Mouse (Mus musculus): Measurements from ENCODE around the gene Slc35f1.

The Slc35f1 gene

GRCm38 (mm10) chr10:52979251-52979650, 288.9 kb downstream of the Slc35f1 start:
- 60% methylated on average over 1 of the region's 1 CpGs for WGBS

- WGBS: 28% methylated on average over 1 of the region's 1 CpGs
These were observed 292.5 kb downstream of the Slc35f1 start for GRCm38 (mm10) chr10:52982836-52983235.

GRCm38 (mm10) chr10:52992246-52992645, 301.9 kb downstream of the Slc35f1 start:
- WGBS: 47% methylated on average over 2 of the region's 2 CpGs

DNA sequence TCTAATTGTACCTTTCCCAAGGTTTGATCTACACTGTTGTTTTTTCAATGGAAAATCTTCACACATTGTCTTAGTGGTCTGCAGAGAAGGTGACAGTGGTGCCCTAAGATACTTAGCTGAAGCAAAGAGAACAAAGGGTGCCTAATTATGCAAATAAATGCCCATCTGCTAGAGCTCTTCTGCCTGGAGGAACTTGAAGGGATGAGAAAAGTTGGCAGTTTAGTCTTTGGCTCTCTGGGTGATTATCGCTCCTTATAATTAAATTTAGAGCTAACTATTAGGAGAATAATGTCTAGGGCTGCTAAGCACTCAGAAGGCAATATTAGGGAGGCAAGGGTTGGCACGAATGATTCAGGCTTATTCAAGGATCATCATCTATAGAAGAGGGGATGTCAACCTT, 306.6 kb downstream of the Slc35f1 start:
- 63% methylated on average over 2 of the region's 2 CpGs for WGBS

GRCm38 (mm10) chr10:53001136-53001535, 310.8 kb downstream of the Slc35f1 start:
- WGBS: 76% methylated on average over 7 of the region's 7 CpGs

DNA sequence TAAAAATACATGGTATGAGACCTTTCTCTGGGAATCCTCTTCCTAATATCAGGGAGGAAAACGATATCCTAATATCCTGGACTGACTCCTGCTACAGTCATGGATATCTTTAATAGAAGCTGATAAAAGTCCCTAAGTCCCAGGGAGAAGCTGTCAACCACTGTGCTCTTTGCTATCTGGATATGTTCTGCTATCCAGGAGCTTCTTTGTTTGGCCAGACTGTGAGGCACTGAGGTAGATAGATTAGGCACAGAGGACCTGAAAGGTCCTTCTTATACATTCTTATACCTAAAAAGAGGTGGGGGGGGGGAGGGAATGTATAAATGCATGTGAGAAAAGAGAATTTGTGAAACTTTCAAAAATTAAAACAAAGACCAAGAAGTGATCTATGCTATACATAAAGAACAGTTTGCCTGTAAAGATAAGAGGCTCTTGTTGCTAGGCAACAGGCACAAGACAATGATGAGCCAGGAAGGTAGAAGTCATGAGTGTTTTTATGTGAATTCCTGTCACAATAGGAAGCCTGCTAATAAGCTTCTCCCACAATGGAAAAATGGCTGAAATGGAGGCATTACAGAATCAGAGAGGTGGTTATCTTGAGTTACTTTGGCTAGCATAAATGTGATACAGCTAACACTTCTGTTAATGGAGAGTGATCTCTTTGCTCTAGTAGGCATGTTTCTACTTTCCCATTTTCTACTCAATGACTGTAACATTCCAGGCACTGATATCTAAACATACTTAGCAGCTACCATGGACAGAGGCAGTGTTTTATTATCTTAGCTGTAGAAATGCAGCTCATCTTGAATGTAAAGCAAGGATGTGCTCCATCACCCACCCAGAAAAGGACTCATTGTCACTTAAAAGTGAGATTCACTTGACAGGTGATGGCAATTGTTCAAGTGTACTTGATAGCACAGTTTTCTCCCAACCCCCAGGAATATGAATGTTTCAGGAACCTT, 316.2 kb downstream of the Slc35f1 start:
- WGBS: 93% methylated on average over 1 of the region's 1 CpGs

- 72% methylated on average over 5 of the region's 5 CpGs for WGBS
These were observed 323.5 kb downstream of the Slc35f1 start for GRCm38 (mm10) chr10:53013878-53014277.

GRCm38 (mm10) chr10:53028454-53028853, 338.1 kb downstream of the Slc35f1 start:
- WGBS: 57% methylated on average over 4 of the region's 4 CpGs

DNA sequence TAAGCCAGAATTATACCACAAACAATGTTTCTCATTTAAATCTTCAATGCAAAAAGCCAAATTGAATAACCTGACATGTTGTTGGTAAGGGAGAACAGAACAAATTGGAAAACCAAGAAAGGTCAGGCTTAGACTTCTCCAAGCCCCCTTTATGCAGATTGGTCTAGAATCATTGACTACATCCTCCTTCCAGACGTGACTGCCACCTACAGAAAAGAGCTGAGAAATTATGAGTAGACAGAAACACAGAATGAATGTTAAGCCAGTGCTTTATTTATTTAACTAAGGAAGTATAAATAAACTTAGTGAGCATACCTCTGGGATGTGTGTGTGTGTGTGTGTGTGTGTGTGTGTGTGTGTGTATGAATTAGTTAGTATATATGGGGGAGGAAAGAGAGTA, 344.9 kb downstream of the Slc35f1 start:
- 18% methylated on average over 1 of the region's 1 CpGs for WGBS

- 52% methylated on average over 2 of the region's 2 CpGs for WGBS
These were observed 370.4 kb downstream of the Slc35f1 start for GRCm38 (mm10) chr10:53060745-53061144.

DNA sequence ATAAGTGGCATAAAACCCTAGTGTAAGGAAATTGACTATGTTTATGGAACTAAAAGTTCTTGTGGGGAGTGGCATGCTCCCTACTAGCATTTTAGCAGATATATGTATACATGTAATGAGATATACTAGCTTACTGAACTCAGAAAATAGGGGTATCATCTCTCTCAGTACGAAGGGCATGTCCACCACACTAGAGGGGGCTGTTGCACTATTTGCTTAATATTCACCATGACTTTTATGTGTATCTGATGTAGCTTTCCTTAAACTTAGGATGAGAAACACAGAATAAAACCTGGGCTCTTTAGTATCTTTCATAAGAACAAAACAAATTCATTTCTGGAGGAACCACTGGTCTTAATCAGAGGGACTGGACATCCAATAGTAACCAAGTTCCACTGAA, 397.5 kb downstream of the Slc35f1 start:
- WGBS: 83% methylated on average over 1 of the region's 1 CpGs

GRCm38 (mm10) chr10:53091525-53091924, 401.2 kb downstream of the Slc35f1 start:
- WGBS: 92% methylated on average over 4 of the region's 4 CpGs

- 80% methylated on average over 3 of the region's 3 CpGs for WGBS
These were observed 406.1 kb downstream of the Slc35f1 start for GRCm38 (mm10) chr10:53096446-53096845.

DNA sequence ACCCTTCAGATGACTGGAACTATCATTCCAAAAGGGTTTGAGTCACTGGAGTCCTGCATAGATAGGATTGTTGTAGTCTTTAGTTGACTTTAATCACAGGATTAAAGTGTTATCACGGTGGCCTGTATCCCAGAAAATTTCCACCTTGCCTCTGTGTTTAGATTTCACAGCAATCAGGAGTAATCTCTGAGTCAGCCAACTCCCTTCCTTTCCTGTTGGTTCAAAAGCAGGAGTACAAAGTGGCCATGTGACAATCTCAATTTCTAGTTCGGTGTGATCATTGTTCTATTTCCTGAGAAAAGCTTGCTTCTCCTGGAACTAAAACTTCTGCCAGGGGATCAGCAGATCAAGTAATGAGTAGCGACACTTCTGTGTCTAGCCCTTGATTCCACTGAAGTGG, 410.5 kb downstream of the Slc35f1 start:
- WGBS: 66% methylated on average over 3 of the region's 3 CpGs

DNA sequence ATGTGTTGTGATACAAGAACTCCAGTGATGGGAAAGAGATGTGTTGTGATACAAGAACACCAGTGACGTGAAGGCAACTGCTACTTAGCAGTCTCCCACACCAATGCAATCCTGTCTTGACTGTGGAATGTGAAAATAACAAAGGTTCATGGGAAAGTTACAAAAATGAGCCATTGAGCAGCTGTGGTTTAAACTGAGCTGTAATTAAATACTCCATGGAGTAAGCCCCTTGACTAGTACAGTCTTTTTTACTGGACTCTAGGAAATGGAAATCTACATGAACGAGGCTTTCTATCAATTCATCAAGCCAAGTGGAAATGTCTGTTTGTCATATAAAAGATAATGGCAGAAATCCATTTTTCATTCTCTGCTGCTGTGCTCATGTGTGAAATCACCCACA, 411.1 kb downstream of the Slc35f1 start:
- 63% methylated on average over 2 of the region's 2 CpGs for WGBS

- WGBS: 73% methylated on average over 2 of the region's 2 CpGs
These were observed 412.1 kb downstream of the Slc35f1 start for GRCm38 (mm10) chr10:53102423-53102822.

DNA sequence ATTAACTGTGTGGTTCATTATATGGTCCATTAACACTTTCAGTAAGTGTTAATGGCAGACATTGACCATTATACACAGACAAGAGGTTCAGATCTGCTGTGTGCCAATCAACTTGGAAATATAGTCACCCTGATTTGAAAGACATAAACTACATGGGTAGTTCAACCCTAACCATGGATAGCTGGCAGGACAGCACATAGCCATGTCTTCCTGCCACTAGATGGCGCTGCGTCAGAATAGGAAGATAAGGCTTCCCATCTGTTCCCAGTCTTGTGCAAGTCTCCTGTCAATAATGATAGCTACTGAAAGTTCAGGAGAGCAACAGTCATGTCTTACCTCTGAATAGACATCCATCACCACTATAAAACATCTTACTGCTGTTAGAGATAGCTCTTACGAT, 424.7 kb downstream of the Slc35f1 start:
- 29% methylated on average over 3 of the region's 3 CpGs for WGBS

DNA sequence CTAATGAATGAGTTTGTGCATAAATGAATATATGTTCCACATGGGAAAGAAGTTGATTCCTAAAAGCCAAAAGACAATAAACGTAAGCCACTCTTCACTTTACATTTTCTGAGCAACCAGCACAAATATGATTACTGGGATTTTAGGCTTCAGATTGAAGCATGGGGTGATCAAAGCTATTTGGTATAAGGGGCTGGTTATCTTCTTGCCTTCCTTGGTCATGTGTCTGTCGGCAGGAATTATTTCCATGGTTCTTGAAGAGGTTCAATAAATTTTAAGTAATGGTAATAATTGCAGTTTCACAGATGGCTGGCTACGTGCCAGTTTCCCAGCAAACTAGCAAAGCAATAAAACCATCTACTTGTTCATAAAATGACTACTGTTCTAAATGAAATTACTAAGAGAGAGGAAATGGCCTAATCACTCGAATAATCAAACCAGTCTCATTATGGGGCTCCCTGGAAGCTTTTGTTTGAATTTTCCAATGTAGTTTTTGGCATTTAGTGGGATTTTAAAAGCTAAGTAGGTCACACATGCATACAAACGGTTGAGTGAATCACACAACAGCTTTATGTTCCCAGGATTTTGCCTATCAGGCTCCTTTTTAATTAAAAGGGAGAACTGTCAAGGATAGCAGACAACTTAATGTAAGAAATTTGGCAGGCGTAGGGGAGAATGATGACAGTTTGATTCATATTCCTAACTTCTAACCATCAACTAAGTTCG, 425.5 kb downstream of the Slc35f1 start:
- 41% methylated on average over 7 of the region's 7 CpGs for WGBS

DNA sequence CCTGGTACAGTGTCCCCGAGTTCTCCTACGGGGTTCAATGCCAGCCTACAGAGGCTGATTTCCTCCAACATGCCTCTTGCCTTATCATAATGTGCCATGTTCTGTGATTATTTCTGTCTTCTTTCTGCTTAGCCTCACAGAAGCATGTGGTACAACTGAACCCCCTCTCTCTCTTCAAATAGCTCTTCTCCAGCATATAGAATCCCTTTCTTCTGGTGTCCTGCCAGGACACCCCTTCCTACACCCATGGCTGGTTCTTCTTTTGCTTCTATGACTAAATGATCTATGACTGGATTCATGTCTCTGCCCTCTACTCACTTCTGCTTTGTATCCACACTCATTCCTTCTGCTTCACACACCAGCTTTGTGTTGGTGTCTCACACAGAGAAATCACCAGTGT, 430.3 kb downstream of the Slc35f1 start:
- WGBS: 57% methylated on average over 2 of the region's 2 CpGs

GRCm38 (mm10) chr10:53124365-53124764, 434.0 kb downstream of the Slc35f1 start:
- 32% methylated on average over 6 of the region's 6 CpGs for WGBS

- WGBS: 30% methylated on average over 1 of the region's 1 CpGs
These were observed 442.4 kb downstream of the Slc35f1 start for GRCm38 (mm10) chr10:53132707-53133106.

DNA sequence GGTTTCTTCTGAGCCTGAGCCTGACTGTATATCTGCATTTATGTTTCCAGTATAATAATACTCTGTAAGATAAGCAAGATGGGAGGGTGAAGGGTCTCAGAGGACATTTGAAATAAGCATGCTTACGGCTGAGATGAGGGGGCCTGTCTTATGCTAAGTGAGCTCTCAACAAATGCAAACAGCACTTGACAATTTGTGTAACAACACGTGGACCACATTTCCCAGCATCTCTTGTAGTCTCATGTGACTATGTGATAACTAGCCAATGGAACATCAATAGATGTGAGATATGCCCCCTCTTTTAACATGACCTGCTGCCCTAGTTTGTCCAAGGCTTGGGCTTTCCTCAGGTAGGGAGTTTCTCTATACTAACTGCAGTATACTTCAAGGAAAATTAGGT, 460.0 kb downstream of the Slc35f1 start:
- 88% methylated on average over 2 of the region's 2 CpGs for WGBS

- WGBS: 86% methylated on average over 2 of the region's 2 CpGs
These were observed 460.6 kb downstream of the Slc35f1 start for GRCm38 (mm10) chr10:53150916-53151315.

Measured in cerebral cortex, adult 2 months (tissue).